Mouse (Mus musculus): ENCODE results near the gene Copg1. TPM values are rescaled to one million over a fixed set of nuclear protein-coding genes. Genes with fewer than 3 reads are reported as not detected.

Copg1 gene
- polyA plus RNA-seq, 1 experiment = 41.4 TPM

DNA sequence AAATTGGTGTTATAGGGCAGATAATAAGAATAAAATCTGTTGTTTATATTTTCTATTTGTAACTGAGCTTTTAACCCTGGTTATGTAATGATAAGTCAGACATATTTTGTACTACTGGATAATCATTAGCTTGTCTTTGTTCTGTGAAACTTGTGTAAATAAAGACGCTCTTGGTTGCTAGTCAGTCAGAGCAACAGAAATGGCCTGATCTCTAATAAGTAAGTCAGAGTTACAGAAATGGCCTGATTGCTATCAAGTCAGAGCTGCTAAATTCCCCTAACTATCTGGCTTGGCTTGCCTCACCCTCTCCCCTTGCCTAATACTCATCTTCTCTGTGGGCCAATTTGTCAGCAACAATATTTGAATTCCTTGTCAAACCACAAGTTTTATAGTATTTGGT is 893 bp upstream of the Copg1 start:
- peak; percentile 39 for DNase-seq
- Histone ChIP-seq H3K27me3 (replicated peaks; ENCODE audit: control insufficient read depth, insufficient read depth, low read length) (no peaks in the 10 kb centered on the region), H3K4me1 (ENCODE audit: control insufficient read depth, insufficient read depth, low read length) (peaks cover 8% of the 10 kb centered on the region; the same call in 1 of the 2 replicates), H3K36me3 (ENCODE audit: control insufficient read depth, insufficient read depth, low read length) (no peaks in the 10 kb centered on the region), H3K27ac (ENCODE audit: insufficient read depth, low read depth, low read length) (peak overlapping the region; percentile 17), H3K4me3 (ENCODE audit: insufficient read depth, low read depth, low read length) (no peak overlapping the region)
- WGBS = 33% methylated on average over 1 of the region's 1 CpGs
- TF ChIP-seq CTCF (conservative IDR thresholded peaks at IDR 0.05; ENCODE audit: insufficient read depth, insufficient read length, low read depth, low read length) (no peak), POLR2A (IDR thresholded peaks at IDR 0.05; ENCODE audit: low read depth, low read length) (no peak)

DNA sequence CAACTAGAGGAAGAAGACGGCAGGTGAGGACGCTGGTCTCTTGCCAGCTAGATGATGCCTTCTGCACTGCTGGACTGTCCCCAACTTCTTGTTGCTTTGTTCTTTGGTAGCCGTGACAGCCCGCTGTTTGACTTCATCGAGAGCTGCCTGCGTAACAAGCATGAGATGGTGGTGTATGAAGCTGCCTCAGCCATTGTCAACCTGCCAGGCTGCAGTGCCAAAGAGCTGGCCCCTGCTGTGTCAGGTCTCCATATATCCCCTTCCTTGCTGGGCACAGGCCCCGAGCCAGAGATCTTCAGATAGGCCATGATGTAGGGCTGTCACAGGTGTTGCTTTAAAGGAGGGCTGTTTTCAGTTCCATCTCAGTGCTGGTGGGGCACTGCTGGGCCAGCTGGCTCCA is 6.3 kb downstream of the Copg1 start:
- no peaks in the 10 kb centered on the region; the same call in none of the 2 replicates for H3K36me3 ChIP-seq (ENCODE audit: control insufficient read depth, insufficient read depth, low read length)
- H3K4me1 ChIP-seq (ENCODE audit: control insufficient read depth, insufficient read depth, low read length) = no peaks in the 10 kb centered on the region; the same call in 1 of the 2 replicates
- no peaks in the 10 kb centered on the region for H3K27me3 ChIP-seq (replicated peaks; ENCODE audit: control insufficient read depth, insufficient read depth, low read length)
- no peak overlapping the region for H3K27ac ChIP-seq (ENCODE audit: insufficient read depth, low read depth, low read length)
- no peak for DNase-seq
- TF ChIP-seq POLR2A (IDR thresholded peaks at IDR 0.05; ENCODE audit: low read depth, low read length) (no peak), CTCF (conservative IDR thresholded peaks at IDR 0.05; ENCODE audit: insufficient read depth, insufficient read length, low read depth, low read length) (no peak)
- WGBS = 84% methylated on average over 7 of the region's 7 CpGs
- H3K4me3 ChIP-seq (ENCODE audit: insufficient read depth, low read depth, low read length) = no peak overlapping the region

DNA sequence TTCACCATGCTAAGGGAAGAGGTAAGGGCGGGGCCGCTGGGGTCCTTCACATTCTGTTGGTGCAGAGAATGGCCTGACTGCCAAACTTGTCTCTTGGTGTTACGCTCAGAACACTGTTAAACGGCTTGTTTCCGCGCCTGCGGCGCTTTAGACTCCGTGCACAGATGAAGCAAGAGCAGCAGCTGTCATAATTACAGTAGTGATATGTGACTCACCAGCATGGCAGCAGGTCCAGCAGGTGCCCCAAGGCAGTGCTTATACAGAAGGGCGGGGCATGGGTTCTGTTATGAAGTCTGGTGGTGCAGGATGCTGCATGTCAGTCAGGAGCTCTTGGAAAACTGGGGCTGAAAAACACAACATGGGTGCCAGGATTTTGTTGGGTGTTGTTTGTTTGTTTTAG is 10.4 kb downstream of the Copg1 start:
- 90% methylated on average over 10 of the region's 10 CpGs for WGBS
- DNase-seq = no peak
- no peak for TF ChIP-seq POLR2A (IDR thresholded peaks at IDR 0.05; ENCODE audit: low read depth, low read length)
- no peak for TF ChIP-seq CTCF (conservative IDR thresholded peaks at IDR 0.05; ENCODE audit: insufficient read depth, insufficient read length, low read depth, low read length)

DNA sequence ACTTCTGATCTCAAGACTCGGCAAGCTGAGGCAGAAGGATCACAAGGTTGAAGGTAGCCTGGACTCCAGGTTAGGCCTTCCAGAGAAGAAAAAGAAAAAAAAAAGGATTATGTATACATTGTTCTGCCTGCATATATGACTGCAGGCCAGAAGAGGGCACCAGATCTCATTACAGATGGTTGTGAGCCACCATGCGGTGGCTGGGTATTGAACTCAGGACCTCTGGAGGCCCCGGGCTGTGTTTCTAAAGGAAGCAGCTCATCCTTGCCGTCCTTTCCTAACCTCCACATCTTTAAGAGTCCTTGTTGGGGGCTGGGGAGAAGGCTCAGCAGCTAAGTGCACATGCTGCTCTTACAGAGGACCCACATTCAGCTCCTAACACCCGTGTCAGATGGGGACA is 19.0 kb downstream of the Copg1 start:
- Histone ChIP-seq H3K27me3 (replicated peaks; ENCODE audit: control insufficient read depth, insufficient read depth, low read length) (no peaks in the 10 kb centered on the region), H3K27ac (ENCODE audit: insufficient read depth, low read depth, low read length) (no peak overlapping the region), H3K4me1 (ENCODE audit: control insufficient read depth, insufficient read depth, low read length) (no peaks in the 10 kb centered on the region), H3K36me3 (ENCODE audit: control insufficient read depth, insufficient read depth, low read length) (peaks cover 8% of the 10 kb centered on the region), H3K4me3 (ENCODE audit: insufficient read depth, low read depth, low read length) (no peak overlapping the region)
- DNase-seq = no peak
- TF ChIP-seq CTCF (conservative IDR thresholded peaks at IDR 0.05; ENCODE audit: insufficient read depth, insufficient read length, low read depth, low read length) = peak; percentile 36
- no peak for TF ChIP-seq POLR2A (IDR thresholded peaks at IDR 0.05; ENCODE audit: low read depth, low read length)
- WGBS = 73% methylated on average over 5 of the region's 5 CpGs

More for the DNA sequence above, 10.4 kb downstream of the Copg1 start:
- H3K4me3 ChIP-seq (ENCODE audit: insufficient read depth, low read depth, low read length) = no peak overlapping the region
- H3K36me3 ChIP-seq (ENCODE audit: control insufficient read depth, insufficient read depth, low read length) = peaks cover 4% of the 10 kb centered on the region
- no peak overlapping the region for H3K27ac ChIP-seq (ENCODE audit: insufficient read depth, low read depth, low read length)
- no peaks in the 10 kb centered on the region; the same call in 1 of the 2 replicates for H3K4me1 ChIP-seq (ENCODE audit: control insufficient read depth, insufficient read depth, low read length)
- no peaks in the 10 kb centered on the region for H3K27me3 ChIP-seq (replicated peaks; ENCODE audit: control insufficient read depth, insufficient read depth, low read length)

DNA sequence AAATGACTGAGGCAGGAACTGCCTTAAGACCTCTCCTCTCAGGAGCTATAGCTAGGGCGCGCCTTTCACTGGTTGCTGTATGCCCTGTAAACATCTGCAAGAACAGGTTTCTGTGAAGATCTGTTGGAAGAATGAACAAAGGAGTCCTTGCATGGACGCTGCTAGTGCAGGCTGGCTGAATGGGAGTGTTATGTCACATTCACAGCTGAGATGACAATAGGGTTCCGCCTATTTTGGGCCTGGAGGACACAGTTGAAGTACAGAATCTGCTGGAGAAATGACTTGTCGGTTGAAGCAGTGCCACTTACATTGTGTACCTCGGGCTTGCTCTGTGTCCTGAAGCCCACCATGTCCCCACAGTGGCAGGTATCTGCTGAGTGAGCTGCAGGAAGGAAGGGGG is 21.6 kb downstream of the Copg1 start:
- no peak for DNase-seq
- Histone ChIP-seq H3K27ac (ENCODE audit: insufficient read depth, low read depth, low read length) (no peak overlapping the region), H3K27me3 (replicated peaks; ENCODE audit: control insufficient read depth, insufficient read depth, low read length) (no peaks in the 10 kb centered on the region), H3K4me1 (ENCODE audit: control insufficient read depth, insufficient read depth, low read length) (no peaks in the 10 kb centered on the region), H3K4me3 (ENCODE audit: insufficient read depth, low read depth, low read length) (no peak overlapping the region), H3K36me3 (ENCODE audit: control insufficient read depth, insufficient read depth, low read length) (peaks cover 6% of the 10 kb centered on the region)
- WGBS = 91% methylated on average over 6 of the region's 6 CpGs
- TF ChIP-seq POLR2A (IDR thresholded peaks at IDR 0.05; ENCODE audit: low read depth, low read length) = no peak
- TF ChIP-seq CTCF (conservative IDR thresholded peaks at IDR 0.05; ENCODE audit: insufficient read depth, insufficient read length, low read depth, low read length) = no peak

DNA sequence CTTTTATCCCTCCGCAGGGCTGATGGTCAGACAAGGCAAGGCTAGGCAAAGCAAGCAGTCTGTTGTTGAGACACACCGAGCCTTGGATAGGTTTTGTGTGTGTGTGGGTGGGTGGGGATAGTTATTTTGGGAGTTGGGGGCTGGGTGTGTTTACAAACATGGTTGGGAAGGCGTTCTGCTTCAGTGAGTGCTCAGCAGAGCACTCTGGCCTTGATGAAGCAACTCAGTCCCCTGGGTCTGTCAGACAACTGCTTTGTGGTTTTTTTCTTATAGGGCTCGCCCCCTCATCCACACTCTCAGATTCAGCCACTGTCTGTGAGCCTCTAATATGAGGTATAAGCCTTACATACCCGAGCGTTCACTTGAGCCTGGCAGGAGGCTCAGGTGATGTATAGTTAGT is 23.9 kb downstream of the Copg1 start:
- H3K36me3 ChIP-seq (ENCODE audit: control insufficient read depth, insufficient read depth, low read length) = peaks cover 4% of the 10 kb centered on the region
- peaks cover 8% of the 10 kb centered on the region for H3K4me1 ChIP-seq (ENCODE audit: control insufficient read depth, insufficient read depth, low read length)
- no peak for DNase-seq
- no peak for TF ChIP-seq POLR2A (IDR thresholded peaks at IDR 0.05; ENCODE audit: low read depth, low read length)
- no peak for TF ChIP-seq CTCF (conservative IDR thresholded peaks at IDR 0.05; ENCODE audit: insufficient read depth, insufficient read length, low read depth, low read length)
- H3K27me3 ChIP-seq (replicated peaks; ENCODE audit: control insufficient read depth, insufficient read depth, low read length) = no peaks in the 10 kb centered on the region
- 69% methylated on average over 6 of the region's 6 CpGs for WGBS
- H3K27ac ChIP-seq (ENCODE audit: insufficient read depth, low read depth, low read length) = no peak overlapping the region
- no peak overlapping the region for H3K4me3 ChIP-seq (ENCODE audit: insufficient read depth, low read depth, low read length)

DNA sequence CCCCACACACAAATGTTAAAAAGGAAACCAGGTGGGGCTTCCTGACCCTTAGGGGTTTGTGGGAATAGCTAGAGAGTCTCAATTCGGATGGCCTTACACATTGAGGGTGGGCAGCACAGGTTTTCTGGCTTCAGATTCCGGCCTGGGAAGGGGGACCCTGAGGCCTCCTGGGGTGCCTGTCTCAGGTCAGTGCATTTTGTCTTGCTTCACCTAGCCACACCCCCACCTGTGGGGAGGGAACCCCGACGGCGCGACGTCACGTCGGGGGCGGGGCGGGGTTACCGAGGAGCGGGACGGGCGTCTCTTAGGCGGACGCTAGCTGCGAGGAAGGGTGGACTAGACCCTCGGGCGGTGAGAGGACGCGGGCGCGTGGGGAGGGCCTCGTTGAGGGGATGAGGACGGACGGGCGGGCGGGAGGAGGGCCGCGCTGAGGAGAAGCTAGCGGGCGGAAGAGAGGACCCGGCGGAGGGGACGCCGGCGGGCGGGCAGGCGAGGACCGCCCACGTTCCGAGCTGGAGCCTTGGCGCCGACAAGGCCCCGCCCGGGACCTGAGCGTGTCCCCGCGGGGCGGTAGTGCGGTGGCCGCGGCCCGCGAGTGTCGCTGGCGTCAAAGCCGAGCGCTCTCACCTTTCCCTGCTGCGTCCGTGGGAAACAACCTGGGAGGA is 26.2 kb downstream of the Copg1 start, which contains the start of gene Hmces:
TSS of gene Hmces (plus strand) at position 275 of the 665 bp plus-strand sequence.
- peaks cover 6% of the 10 kb centered on the region for H3K36me3 ChIP-seq (ENCODE audit: control insufficient read depth, insufficient read depth, low read length)

More for the DNA sequence above, 26.2 kb downstream of the Copg1 start, which contains the start of gene Hmces:
- TF ChIP-seq CTCF (conservative IDR thresholded peaks at IDR 0.05; ENCODE audit: insufficient read depth, insufficient read length, low read depth, low read length) = no peak
- no peak for TF ChIP-seq POLR2A (IDR thresholded peaks at IDR 0.05; ENCODE audit: low read depth, low read length)
- Histone ChIP-seq H3K4me3 (ENCODE audit: insufficient read depth, low read depth, low read length) (peak within 1 kb of the TSS; percentile 76), H3K27me3 (replicated peaks; ENCODE audit: control insufficient read depth, insufficient read depth, low read length) (no peaks in the 10 kb centered on the region), H3K4me1 (ENCODE audit: control insufficient read depth, insufficient read depth, low read length) (peaks cover 8% of the 10 kb centered on the region), H3K27ac (ENCODE audit: insufficient read depth, low read depth, low read length) (peak within 1 kb of the TSS; percentile 70)
- under 1% methylated on average over 62 of the region's 62 CpGs for WGBS
- peak; percentile 85 for DNase-seq

Measured in kidney, adult 2 months (tissue).